Mouse (Mus musculus) CH12.LX (cell line): Measurements from ENCODE around the gene Zfhx3. TPM values are rescaled to one million over a fixed set of nuclear protein-coding genes. Genes with fewer than 3 reads are reported as not detected.

Source experiments
- DNase-seq: peaks from one replicate; pipeline ENCODE4 v3.0.0-alpha.2; 2013; ENCODE audit errors: extremely low read depth
- H3K27ac ChIP-seq: 2 replicates; pipeline ENCODE4 v1.5.1; 2012; ENCODE audit warnings: low read depth, mild to moderate bottlenecking, control low read depth, moderate library complexity; ENCODE audit not compliant: insufficient read depth
- H3K27me3 ChIP-seq: replicated peaks from 2 replicates; pipeline ENCODE3; 2012; ENCODE audit warnings: inconsistent platforms
- H3K36me3 ChIP-seq, 2 experiments: replicated peaks in 1 of 2; 2 replicates each; pipeline versions ENCODE3 to v1.6.1; 2012; ENCODE audit warnings: inconsistent platforms in 1 of 2, low read length in 1 of 2, mild to moderate bottlenecking in 1 of 2, mixed read lengths in 1 of 2, moderate library complexity in 1 of 2; ENCODE audit not compliant: control insufficient read depth in 1 of 2, insufficient read depth in 1 of 2
- H3K4me1 ChIP-seq, 2 experiments: 2 replicates each; pipeline ENCODE4 v1.6.1; 2012; ENCODE audit warnings: inconsistent platforms in 1 of 2, moderate library complexity in 1 of 2; ENCODE audit not compliant: insufficient read depth in 2 of 2, control insufficient read depth in 1 of 2
- H3K4me2 ChIP-seq: 2 replicates; pipeline ENCODE4 v1.6.1; 2012; ENCODE audit warnings: low read depth, mild to moderate bottlenecking, control low read depth; ENCODE audit not compliant: poor library complexity, insufficient read depth, severe bottlenecking
- H3K4me3 ChIP-seq, 3 experiments: fragments of 150-350 bp in 1 of 3; sonication (generic) in 1 of 3; replicated peaks in 1 of 3; 2 replicates each; pipeline versions ENCODE3 to v1.5.1; 2011 to 2012; ENCODE audit warnings: low read depth in 2 of 3, low read length in 2 of 3, mild to moderate bottlenecking in 2 of 3, moderate library complexity in 2 of 3, control low read depth in 1 of 3, improper control_type of control experiment in 1 of 3, inconsistent platforms in 1 of 3, mixed read lengths in 1 of 3; ENCODE audit not compliant: poor library complexity in 1 of 3
- H3K79me2 ChIP-seq: replicated peaks from 2 replicates; pipeline ENCODE4 v1.6.1; 2012; ENCODE audit warnings: mild to moderate bottlenecking, moderate library complexity; ENCODE audit not compliant: control insufficient read depth, poor library complexity, insufficient read depth, severe bottlenecking; ENCODE audit errors: extremely low read depth
- H3K9ac ChIP-seq: 2 replicates; pipeline ENCODE4 v1.6.1; 2012; ENCODE audit warnings: low read depth, mild to moderate bottlenecking, control low read depth, moderate library complexity; ENCODE audit not compliant: insufficient read depth
- H3K9me3 ChIP-seq: replicated peaks from 2 replicates; pipeline ENCODE3; 2012; ENCODE audit warnings: low read length, inconsistent platforms, mixed read lengths
- BHLHE40 ChIP-seq: IDR thresholded peaks from 2 replicates; pipeline ENCODE4 v1.6.1; 2011; ENCODE audit warnings: mild to moderate bottlenecking, low read depth, low read length, improper control_type of control experiment
- CHD1 ChIP-seq: IDR thresholded peaks from 2 replicates; pipeline ENCODE4 v1.6.1; 2012; ENCODE audit warnings: low read depth, low read length, improper control_type of control experiment, inconsistent platforms
- CHD2 ChIP-seq: IDR thresholded peaks from 2 replicates; pipeline ENCODE4 v1.6.1; 2011; ENCODE audit warnings: low read length, improper control_type of control experiment
- E2F4 ChIP-seq: IDR thresholded peaks from 2 replicates; pipeline ENCODE4 v1.6.1; 2011; ENCODE audit warnings: low read depth, low read length, improper control_type of control experiment; ENCODE audit not compliant: insufficient replicate concordance
- ELF1 ChIP-seq: IDR thresholded peaks from 2 replicates; pipeline ENCODE4 v1.6.1; 2014; ENCODE audit warnings: low read depth, mild to moderate bottlenecking, inconsistent platforms, low read length, improper control_type of control experiment
- EP300 ChIP-seq: IDR thresholded peaks from 2 replicates; pipeline ENCODE4 v1.6.1; 2011; ENCODE audit warnings: low read length, improper control_type of control experiment
- ETS1 ChIP-seq: conservative IDR thresholded peaks from 2 replicates; pipeline ENCODE4 v1.6.1; 2012; ENCODE audit warnings: low read depth, mild to moderate bottlenecking, inconsistent platforms, low read length, improper control_type of control experiment, moderate library complexity
- GABPA ChIP-seq: IDR thresholded peaks from 2 replicates; pipeline ENCODE4 v1.6.1; 2012; ENCODE audit warnings: low read depth, low read length, improper control_type of control experiment, inconsistent platforms; ENCODE audit not compliant: insufficient replicate concordance
- HCFC1 ChIP-seq: IDR thresholded peaks from 2 replicates; pipeline ENCODE4 v1.6.1; 2012; ENCODE audit warnings: low read depth, mild to moderate bottlenecking, inconsistent platforms, low read length, improper control_type of control experiment
- IRF4 ChIP-seq: IDR thresholded peaks from 2 replicates; pipeline ENCODE4 v1.6.1; 2014; ENCODE audit warnings: low read depth, mild to moderate bottlenecking, inconsistent platforms, low read length, improper control_type of control experiment
- JUN ChIP-seq: IDR thresholded peaks from 2 replicates; pipeline ENCODE4 v1.6.1; 2011; ENCODE audit warnings: low read depth, mild to moderate bottlenecking, low read length, improper control_type of control experiment, moderate library complexity; ENCODE audit not compliant: insufficient read depth
- JUND ChIP-seq: conservative IDR thresholded peaks from 2 replicates; pipeline ENCODE4 v1.6.1; 2011; ENCODE audit warnings: low read depth, low read length, improper control_type of control experiment
- MAX ChIP-seq: IDR thresholded peaks from 2 replicates; pipeline ENCODE4 v1.6.1; 2011; ENCODE audit warnings: low read length, improper control_type of control experiment
- MEF2A ChIP-seq: IDR thresholded peaks from 2 replicates; pipeline ENCODE4 v1.6.1; 2014; ENCODE audit warnings: low read depth, mild to moderate bottlenecking, inconsistent platforms, low read length, improper control_type of control experiment, borderline replicate concordance
- MXI1 ChIP-seq: IDR thresholded peaks from 2 replicates; pipeline ENCODE4 v1.6.1; 2011; ENCODE audit warnings: mild to moderate bottlenecking, low read depth, low read length, improper control_type of control experiment
- MYC ChIP-seq: IDR thresholded peaks from 2 replicates; pipeline ENCODE4 v1.6.1; 2011; ENCODE audit warnings: low read depth, mild to moderate bottlenecking, improper control_type of control experiment, low read length
- NELFE ChIP-seq: IDR thresholded peaks from 2 replicates; pipeline ENCODE4 v1.6.1; 2011; ENCODE audit warnings: low read depth, low read length, improper control_type of control experiment
- NRF1 ChIP-seq: IDR thresholded peaks from 2 replicates; pipeline ENCODE4 v1.6.1; 2014; ENCODE audit warnings: low read depth, mild to moderate bottlenecking, inconsistent platforms, low read length, improper control_type of control experiment, moderate library complexity
- PAX5 ChIP-seq: IDR thresholded peaks from 2 replicates; pipeline ENCODE4 v1.6.1; 2012; ENCODE audit warnings: low read length, inconsistent platforms, mixed read lengths
- POLR2A ChIP-seq: IDR thresholded peaks from 2 replicates; pipeline ENCODE4 v1.6.1; 2011; ENCODE audit warnings: low read depth, mild to moderate bottlenecking, improper control_type of control experiment, low read length
- POLR2AphosphoS2 ChIP-seq: IDR thresholded peaks from 2 replicates; pipeline ENCODE4 v1.6.1; 2011; ENCODE audit warnings: low read depth, low read length, improper control_type of control experiment
- SMC3 ChIP-seq: IDR thresholded peaks from 2 replicates; pipeline ENCODE4 v1.6.1; 2011; ENCODE audit warnings: low read depth, low read length, improper control_type of control experiment
- UBTF ChIP-seq: IDR thresholded peaks from 2 replicates; pipeline ENCODE4 v1.6.1; 2012; ENCODE audit warnings: low read depth, mild to moderate bottlenecking, inconsistent platforms, low read length, improper control_type of control experiment, moderate library complexity
- USF1 ChIP-seq: IDR thresholded peaks from 2 replicates; pipeline ENCODE4 v1.6.1; 2014; ENCODE audit warnings: low read depth, mild to moderate bottlenecking, inconsistent platforms, low read length, improper control_type of control experiment
- ZC3H11A ChIP-seq: IDR thresholded peaks from 2 replicates; pipeline ENCODE4 v1.6.1; 2012; ENCODE audit warnings: low read depth, mild to moderate bottlenecking, inconsistent platforms, low read length, improper control_type of control experiment
- ZKSCAN1 ChIP-seq: IDR thresholded peaks from 2 replicates; pipeline ENCODE4 v1.6.1; 2012; ENCODE audit warnings: low read depth, inconsistent platforms, low read length, improper control_type of control experiment, borderline replicate concordance
- ZMIZ1 ChIP-seq: IDR thresholded peaks from 2 replicates; pipeline ENCODE4 v1.6.1; 2012; ENCODE audit warnings: low read depth, mild to moderate bottlenecking, inconsistent platforms, low read length, improper control_type of control experiment
- ZNF384 ChIP-seq: IDR thresholded peaks from 2 replicates; pipeline ENCODE4 v1.6.1; 2012; ENCODE audit warnings: low read depth, low read length, improper control_type of control experiment, inconsistent platforms
- dilution Hi-C: fragments of 300-500 bp; cut with MboI; formaldehyde crosslinking; loops from 2 replicates; pipeline ENCODE4 v1.14.3; 2020; ENCODE audit warnings: low sequenced_read_pairs; ENCODE audit not compliant: extremely low pct_unique_long_range_greater_than_20kb, extremely low pct_ligation_motif_present
- in situ Hi-C: fragments of 300-500 bp; cut with MboI; formaldehyde crosslinking; loops from 3 replicates; pipeline ENCODE4 v1.14.3; 2019; ENCODE audit warnings: low sequenced_read_pairs, low pct_ligation_motif_present, low pct_unique_long_range_greater_than_20kb, mixed read lengths
- polyA plus RNA-seq: library from polyadenylated mRNA; unstranded; fragments of >175 nt; gene quantifications from 2 replicates; pipeline ENCODE4 v1.2.1, GENCODE M21; 2012; ENCODE audit warnings: low read depth; ENCODE audit not compliant: insufficient read length
- total RNA-seq, 2 experiments: library from RNA; depleted of rRNA; stranded (reverse); fragments of 300-350 nt in 1 of 2; fragments of >200 nt in 1 of 2; gene quantifications; 2 replicates each; pipeline ENCODE4 v1.2.3; 2012 to 2014

The Zfhx3 gene
- total and polyA plus RNA-seq, 3 experiments, result 0.05 to 0.76 (median 0.68) TPM

DNA sequence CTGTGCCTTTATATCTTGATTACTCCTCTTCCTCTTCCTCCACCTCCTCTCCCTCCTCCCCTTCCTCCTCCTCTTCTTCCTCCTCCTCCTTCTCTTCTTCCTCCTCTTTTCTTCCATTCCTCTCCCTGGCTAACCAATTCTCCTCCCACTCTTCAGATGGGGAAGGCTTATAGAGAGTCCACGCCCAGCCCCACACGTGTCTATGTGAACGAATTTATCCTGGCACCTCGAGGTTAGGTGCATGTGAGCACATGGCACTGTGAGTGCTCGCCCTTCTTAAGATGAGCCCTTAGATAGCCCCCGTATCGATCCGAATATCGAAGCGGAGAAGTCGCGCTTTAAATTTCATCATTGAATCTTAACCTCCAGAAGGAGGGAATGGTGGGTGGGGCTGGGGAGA lies 359.2 kb downstream of the Zfhx3 start:
- no peak overlapping the region for H3K27ac ChIP-seq
- no peak for DNase-seq
- H3K9me3 ChIP-seq, result no peaks in the 10 kb centered on the region
- H3K79me2 ChIP-seq, result no peaks in the 10 kb centered on the region
- no peak overlapping the region for H3K9ac ChIP-seq
- H3K4me2 ChIP-seq, result no peak overlapping the region
- TF ChIP-seq ZKSCAN1, result no peak
- TF ChIP-seq ETS1, result no peak
- no peak for TF ChIP-seq GABPA
- TF ChIP-seq ELF1, result no peak
- TF ChIP-seq PAX5, result no peak
- no peak for TF ChIP-seq MXI1
- TF ChIP-seq CHD2, result no peak
- TF ChIP-seq JUND, result no peak
- no peak for TF ChIP-seq POLR2A
- no peak for TF ChIP-seq MAX
- no peak for TF ChIP-seq CHD1
- no peak for TF ChIP-seq USF1
- no peak for TF ChIP-seq HCFC1
- TF ChIP-seq SMC3, result no peak
- TF ChIP-seq EP300, result no peak
- TF ChIP-seq NRF1, result no peak
- TF ChIP-seq IRF4, result no peak
- no peak for TF ChIP-seq E2F4
- no peak for TF ChIP-seq MEF2A
- TF ChIP-seq ZMIZ1, result no peak
- H3K27me3 ChIP-seq, result no peaks in the 10 kb centered on the region
- no peaks in the 10 kb centered on the region for H3K4me1 ChIP-seq
- in situ Hi-C loops, result no loop called here
- no peaks in the 10 kb centered on the region for H3K36me3 ChIP-seq
- H3K4me3 ChIP-seq, result no peak overlapping the region
- dilution Hi-C loops, result no loop called here

DNA sequence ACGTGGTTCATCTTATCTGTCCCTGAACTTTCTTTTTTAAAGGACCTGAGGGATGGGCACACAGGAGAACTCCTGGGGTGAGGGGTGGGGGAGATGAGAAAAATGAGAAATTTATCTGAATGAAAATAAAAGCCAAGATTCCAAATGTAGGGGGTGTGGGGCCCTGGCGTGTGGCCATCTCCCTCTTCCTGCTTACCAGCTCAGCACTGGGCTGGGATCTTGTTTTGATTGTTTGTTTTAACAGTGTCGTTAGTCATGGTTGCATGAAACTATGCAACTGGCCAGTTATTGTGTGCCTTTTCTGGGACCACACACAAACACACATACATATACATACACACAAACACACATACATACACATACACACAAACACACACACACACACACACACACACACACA lies 362.9 kb downstream of the Zfhx3 start:
- Histone ChIP-seq H3K27me3 (no peaks in the 10 kb centered on the region), H3K9me3 (no peaks in the 10 kb centered on the region), H3K4me3 (no peak overlapping the region), H3K36me3 (no peaks in the 10 kb centered on the region), H3K27ac (no peak overlapping the region), H3K79me2 (no peaks in the 10 kb centered on the region), H3K4me2 (no peak overlapping the region), H3K9ac (no peak overlapping the region), H3K4me1 (no peaks in the 10 kb centered on the region)
- no peak for DNase-seq
- no peak for TF ChIP-seq MAX
- no peak for TF ChIP-seq UBTF
- no peak for TF ChIP-seq PAX5
- TF ChIP-seq USF1, result no peak
- no peak for TF ChIP-seq NRF1
- no peak for TF ChIP-seq ZC3H11A
- TF ChIP-seq JUN, result no peak
- no peak for TF ChIP-seq MYC
- no peak for TF ChIP-seq ZNF384
- TF ChIP-seq MEF2A, result no peak
- no peak for TF ChIP-seq ZKSCAN1
- TF ChIP-seq JUND, result no peak
- TF ChIP-seq POLR2AphosphoS2, result no peak
- TF ChIP-seq NELFE, result no peak
- no peak for TF ChIP-seq CHD2
- TF ChIP-seq GABPA, result no peak
- no peak for TF ChIP-seq BHLHE40
- in situ Hi-C loops, result no loop called here
- dilution Hi-C loops, result no loop called here
